Mouse (Mus musculus): ENCODE data around the gene Cyp2u1. TPM values are rescaled to one million over a fixed set of nuclear protein-coding genes. Genes with fewer than 3 reads are reported as not detected.
A peak's percentile ranks its signal among the peaks of the same experiment; 100 is the strongest.

Cyp2u1 gene
- polyA plus RNA-seq, 1 experiment = 13.8 TPM

DNA sequence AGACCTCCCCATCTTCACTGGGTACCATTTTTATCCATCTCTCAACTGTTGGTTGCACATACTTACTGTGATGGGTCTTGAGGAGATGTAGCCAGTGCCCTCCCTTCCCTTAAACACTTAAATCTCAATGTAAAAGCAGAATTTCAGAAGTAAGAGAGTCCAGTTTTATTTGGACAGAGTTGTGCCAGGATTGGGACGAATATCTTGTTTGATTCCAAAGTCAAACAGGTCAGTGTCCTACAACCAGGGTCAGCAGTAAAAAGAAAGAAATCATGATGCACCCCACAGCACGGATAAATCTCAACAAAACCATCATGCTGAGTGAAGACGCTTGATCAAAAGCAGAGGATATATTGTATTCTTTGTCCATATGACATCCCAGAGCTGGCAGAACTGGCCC is 4.8 kb upstream of the Cyp2u1 start:
- DNase-seq (ENCODE audit: extremely low spot score in 1 of 2, low spot score in 1 of 2) = no peak

DNA sequence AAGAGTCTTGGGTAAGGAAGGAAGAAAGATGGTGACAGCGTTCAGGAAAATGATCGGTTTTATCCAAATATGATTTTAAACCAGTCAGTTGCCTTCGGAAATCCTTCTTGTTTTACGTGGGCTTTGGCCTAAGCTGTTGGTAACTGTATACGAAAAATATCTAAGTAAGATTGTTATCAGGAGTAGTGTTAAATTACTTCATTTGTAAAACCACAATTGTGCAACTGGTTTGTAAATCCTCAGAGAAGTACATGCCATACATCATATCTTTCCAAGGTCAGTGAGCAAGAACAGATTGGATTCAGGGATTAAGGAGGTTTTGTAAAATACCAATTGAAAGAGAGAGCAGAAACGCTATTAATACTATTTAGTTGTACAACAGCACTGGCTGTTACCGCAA is 3.2 kb upstream of the Cyp2u1 start:
- DNase-seq (ENCODE audit: extremely low spot score in 1 of 2, low spot score in 1 of 2) = no peak

- DNase-seq (ENCODE audit: extremely low spot score in 1 of 2, low spot score in 1 of 2) = no peak
Observed at GRCm38 (mm10) chr3:131303320-131303714, 290 bp upstream of the Cyp2u1 start.

- peak in 1 of 2 experiments; percentile 65 for DNase-seq (ENCODE audit: extremely low spot score in 1 of 2, low spot score in 1 of 2)
Observed at GRCm38 (mm10) chr3:131299908-131300307, 3.1 kb downstream of the Cyp2u1 start.

GRCm38 (mm10) chr3:131299078-131299477 is 3.9 kb downstream of the Cyp2u1 start:
- no peak for DNase-seq (ENCODE audit: extremely low spot score in 1 of 2, low spot score in 1 of 2)

DNA sequence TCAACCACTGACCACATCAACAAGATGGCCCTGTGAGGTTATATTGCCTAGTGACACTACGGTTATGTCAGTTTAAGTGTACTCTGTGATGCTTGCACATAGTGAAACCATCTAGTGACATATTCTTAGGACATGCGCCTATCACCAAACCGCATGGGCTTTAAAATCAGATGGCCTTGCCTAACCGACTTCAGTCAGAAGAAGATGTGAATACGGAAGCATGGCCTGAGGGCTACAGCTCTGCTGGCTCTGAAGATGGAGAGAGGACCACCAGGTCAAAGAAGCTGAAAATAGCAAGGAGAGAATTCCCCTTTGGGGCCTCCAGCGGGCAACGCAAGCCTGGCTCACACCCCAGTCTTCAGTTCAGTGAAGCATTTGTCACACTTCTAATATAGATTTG is 6.1 kb downstream of the Cyp2u1 start:
- DNase-seq (ENCODE audit: extremely low spot score in 1 of 2, low spot score in 1 of 2) = no peak

DNA sequence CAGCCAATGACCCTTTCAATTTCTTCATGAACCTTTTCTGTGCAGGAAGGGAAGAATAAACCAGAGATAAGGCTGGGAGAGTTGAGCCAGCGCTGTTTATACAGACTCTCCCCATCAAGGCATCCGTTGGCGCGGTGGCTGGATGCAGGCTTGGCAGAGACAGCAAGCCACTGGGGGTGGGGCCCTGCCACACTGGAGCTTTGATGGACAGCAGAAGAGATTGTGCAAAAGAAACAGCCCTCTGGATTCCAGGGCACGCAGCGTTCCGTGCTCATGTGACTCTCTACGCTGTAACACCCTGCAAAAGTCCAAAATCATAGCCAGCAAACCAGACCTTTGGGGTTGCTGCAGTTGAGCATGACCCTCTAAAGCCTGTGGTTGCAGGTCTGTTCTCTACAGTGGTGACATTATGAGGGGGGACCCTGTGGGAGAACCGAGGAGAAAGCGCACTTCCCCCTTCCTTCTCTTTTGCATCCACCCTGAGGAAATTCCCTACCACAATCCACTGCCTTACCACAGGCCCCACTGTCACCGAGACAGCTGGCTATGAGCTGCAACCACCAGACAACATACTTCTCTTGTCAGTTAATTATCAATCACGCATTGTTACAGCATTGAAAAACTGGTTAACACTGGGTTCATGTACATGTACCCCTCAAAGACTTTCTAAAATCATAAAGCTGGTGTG is 7.4 kb downstream of the Cyp2u1 start:
- DNase-seq (ENCODE audit: extremely low spot score in 1 of 2, low spot score in 1 of 2) = no peak

GRCm38 (mm10) chr3:131294503-131294902 is 8.5 kb downstream of the Cyp2u1 start:
- no peak for DNase-seq (ENCODE audit: extremely low spot score in 1 of 2, low spot score in 1 of 2)

DNA sequence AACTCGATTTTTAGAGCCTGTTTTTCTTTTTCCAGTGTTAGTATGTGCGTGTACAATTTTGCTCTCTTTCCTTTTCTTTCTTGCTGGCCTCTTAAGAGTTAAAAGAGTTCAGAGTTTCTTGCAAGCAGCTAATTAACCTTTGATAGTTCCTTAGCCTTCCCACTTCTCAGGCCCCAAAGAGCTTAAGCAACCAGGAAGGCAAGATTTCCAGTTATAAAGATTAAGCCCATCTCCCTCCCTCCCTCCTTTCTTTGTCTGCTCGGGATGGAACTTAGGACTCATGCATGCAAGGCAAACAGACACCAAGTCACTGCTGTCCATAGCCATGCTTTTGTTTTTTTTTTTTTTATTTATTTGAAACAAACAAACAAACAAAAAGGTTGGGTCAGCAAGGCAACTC is 10.1 kb downstream of the Cyp2u1 start:
- no peak for DNase-seq (ENCODE audit: extremely low spot score in 1 of 2, low spot score in 1 of 2)

DNA sequence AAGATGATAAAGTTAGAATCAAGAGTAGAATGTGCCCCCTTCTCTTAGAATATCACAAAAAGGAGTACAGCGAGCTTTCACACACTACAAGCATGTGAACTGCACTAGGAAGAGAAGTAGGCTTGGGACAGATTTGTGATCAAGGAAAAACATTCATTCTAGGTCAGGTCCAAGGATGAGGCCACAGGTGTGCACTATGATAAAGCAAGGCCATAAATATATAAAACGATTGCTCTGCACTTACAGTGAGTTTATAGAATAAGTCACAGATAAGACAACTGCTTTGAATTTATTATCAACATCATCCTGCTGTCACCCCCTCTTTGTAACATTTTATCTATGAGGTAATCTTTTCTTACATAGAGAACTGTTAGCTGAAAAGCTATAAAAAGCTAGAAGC is 10.7 kb downstream of the Cyp2u1 start:
- no peak for DNase-seq (ENCODE audit: extremely low spot score in 1 of 2, low spot score in 1 of 2)

DNA sequence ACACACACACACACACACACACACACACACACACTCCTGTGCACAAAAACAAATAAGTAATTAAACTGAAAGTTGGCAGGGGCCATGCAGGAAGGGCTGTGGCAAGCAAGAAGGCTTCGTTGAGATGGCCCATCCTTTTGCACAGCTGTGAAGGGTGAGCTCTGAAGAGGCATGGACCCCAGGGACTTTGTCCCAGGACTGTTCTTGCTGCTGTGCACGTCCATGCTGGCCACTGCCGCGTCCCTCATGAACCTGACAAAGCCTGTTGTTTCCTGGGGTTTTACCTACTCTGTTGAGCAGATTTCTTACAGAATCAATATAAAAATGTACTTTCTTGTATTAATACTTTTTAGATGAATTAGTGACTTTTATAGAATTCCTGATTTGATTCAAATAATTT is 11.1 kb downstream of the Cyp2u1 start:
- DNase-seq (ENCODE audit: extremely low spot score in 1 of 2, low spot score in 1 of 2) = no peak

DNA sequence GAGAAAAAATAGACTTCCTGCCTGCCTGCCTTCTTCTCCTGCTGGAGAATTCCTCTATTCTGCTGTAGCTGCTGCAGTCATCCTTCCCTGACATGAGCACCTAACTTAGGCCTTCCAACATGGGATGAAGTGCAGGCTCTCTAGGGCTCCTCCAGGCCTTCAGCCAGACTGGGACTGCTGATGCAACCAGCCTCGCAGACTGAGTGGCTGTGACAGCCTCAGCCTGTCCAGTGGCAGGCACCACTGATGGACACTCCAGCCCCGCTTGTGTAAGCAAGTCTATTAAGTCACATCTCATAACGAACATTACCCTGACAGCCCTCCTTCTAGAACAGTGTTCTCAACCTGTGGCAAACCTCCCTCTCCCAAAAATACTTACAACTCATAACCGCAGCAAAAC is 28.9 kb downstream of the Cyp2u1 start:
- no peak for DNase-seq (ENCODE audit: extremely low spot score in 1 of 2, low spot score in 1 of 2)

- no peak for DNase-seq (ENCODE audit: extremely low spot score in 1 of 2, low spot score in 1 of 2)
Observed at GRCm38 (mm10) chr3:131272374-131273100, 30.5 kb downstream of the Cyp2u1 start.

DNA sequence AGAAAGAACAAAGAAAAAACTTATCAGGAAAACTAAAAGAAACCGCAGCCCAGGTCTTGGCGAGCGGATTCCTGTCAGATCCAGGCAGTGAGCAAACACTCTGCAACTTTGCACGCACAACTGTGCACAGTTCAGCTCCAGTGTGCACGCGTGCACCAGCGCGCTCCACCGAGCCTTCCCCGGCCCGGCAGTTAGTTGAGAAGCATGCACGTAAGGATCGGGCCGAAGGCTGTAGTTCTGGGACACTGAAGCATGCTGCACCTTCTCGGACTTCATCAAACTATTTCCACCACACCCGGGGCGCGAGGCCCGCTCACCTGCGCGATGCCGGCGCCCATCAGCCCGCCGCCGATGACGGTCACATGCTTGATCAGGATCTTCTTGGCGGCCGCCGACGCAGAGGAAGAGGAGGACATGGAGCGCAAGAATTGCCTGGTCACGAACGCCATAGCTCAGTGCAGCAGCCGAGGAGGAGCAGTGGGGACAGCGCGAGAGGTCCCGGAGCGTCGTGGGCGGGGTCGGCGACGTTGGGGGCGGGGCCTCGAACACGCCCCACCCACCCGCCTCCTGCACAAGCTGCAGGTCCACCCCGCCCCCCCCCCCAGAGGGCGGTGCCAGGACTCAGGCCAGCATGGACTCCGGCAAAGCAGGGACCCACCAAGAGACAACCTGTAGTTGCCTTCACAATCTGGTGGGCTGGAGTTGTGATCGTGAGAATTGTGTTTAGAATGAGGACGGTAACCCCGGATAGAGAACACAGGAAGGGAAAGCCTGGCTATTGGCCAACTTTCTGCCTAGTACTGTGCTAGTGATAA is 31.3 kb downstream of the Cyp2u1 start, which contains the start of gene Hadh:
Hadh (minus strand) TSS at position 543 of the 815 bp plus-strand sequence.
- DNase-seq (ENCODE audit: extremely low spot score in 1 of 2, low spot score in 1 of 2) = peak; percentile 36 to 70

- no peak for DNase-seq (ENCODE audit: extremely low spot score in 1 of 2, low spot score in 1 of 2)
Observed at GRCm38 (mm10) chr3:131271157-131271556, 31.9 kb downstream of the Cyp2u1 start.

DNA sequence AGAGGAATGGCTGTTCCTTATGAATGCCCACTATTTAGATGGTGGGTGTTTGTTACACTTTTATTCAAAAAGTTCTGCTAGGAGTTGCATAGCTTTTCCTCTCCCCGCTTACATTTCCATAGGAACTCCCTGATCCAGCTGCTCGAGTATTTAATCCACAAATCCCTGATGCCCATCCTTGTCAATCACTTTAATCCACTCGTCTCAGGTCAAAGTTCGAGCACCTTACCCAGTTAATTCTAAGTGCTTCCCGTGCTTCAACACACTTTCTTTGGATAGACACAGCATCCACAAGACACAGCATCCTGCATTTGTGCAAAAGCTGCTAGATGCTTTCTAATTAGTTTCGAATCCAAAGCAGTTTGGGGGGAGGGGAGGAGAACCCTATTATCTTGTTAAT is 32.6 kb downstream of the Cyp2u1 start:
- no peak for DNase-seq (ENCODE audit: extremely low spot score in 1 of 2, low spot score in 1 of 2)

DNA sequence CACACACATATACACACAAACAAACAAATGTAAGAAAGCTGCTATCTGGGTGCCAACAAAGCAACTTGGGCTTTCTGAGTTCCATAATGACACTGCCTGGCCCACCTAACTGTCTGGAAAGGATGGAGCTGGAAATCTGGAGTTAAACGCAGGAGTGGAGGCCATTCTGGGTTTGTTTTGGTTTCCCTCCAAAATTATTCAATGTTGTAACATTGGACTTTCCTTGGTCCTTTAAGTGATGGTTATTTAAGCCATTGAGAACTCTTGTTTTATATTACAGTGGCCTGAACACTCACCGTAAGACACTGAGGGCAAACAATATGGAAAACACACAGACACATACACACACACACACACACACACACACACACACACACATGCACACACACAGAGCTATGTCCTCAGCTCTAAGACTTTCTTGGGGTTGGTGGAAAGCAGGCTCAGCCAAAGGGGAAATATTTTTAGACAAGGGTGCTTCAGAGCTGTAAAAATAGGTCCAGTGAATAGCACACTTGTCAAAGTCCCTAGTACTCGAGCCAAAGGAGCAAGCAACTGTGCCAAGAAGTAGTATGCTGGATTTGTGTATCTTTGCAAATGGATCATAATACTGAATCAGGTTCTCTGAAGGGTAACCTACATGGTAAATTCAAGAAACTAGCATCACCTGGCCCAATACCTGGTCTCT is 36.5 kb downstream of the Cyp2u1 start:
- DNase-seq (ENCODE audit: extremely low spot score in 1 of 2, low spot score in 1 of 2) = no peak

DNA sequence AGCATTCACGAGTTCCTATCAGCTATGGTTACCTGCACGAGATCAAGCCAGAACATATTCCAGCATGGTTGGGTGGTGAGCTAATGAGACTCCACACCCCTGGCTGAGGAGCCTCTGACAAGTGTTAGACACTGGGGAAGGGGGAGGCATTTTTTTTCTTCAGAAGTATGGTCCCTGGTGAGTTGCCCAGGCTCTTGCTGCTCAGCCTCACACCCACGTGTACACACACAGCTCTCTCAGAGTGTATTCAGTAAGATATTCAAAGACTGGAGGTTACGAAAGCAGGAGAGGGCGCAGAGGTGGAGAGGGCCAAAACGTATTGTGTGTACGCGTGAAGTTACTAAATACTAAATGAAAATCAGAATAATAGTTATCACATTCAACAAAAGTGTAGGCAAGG is 37.5 kb downstream of the Cyp2u1 start:
- DNase-seq (ENCODE audit: extremely low spot score in 1 of 2, low spot score in 1 of 2) = peak in 1 of 2 experiments; percentile 10

DNA sequence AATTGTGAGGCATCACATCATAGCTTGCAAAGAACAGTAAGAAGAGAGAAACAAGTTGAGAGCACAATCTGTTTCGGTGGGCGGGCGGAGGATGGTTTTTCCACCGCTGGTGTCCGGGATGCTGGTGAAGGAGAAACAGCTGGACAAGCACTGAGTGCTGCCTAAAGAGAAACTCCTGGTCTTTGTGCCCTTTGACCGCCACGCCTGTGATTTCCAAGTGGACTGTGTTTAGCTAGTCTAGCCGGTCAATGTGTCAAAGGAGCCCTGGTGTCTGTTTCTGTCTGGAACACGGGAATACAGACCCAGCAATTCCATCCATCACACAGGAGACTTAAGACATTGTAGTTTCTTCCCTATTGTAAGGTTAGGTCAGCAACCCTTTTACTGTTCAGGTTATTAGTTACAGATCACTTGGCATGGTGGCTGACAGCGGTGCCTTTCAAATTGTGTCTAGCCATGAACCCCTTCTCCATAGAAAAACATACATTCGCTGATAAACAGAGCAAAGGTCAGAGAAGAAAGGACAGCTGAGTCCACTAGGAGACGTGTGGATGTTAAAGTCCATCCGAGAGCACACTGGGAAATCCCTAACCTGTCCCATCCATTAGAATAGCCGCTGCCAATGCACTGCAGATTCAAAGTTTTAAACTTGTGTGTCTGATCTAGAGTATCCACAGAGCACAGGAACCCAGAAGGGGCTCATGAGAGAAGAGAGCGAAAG is 39.1 kb downstream of the Cyp2u1 start:
- no peak for DNase-seq (ENCODE audit: extremely low spot score in 1 of 2, low spot score in 1 of 2)

DNA sequence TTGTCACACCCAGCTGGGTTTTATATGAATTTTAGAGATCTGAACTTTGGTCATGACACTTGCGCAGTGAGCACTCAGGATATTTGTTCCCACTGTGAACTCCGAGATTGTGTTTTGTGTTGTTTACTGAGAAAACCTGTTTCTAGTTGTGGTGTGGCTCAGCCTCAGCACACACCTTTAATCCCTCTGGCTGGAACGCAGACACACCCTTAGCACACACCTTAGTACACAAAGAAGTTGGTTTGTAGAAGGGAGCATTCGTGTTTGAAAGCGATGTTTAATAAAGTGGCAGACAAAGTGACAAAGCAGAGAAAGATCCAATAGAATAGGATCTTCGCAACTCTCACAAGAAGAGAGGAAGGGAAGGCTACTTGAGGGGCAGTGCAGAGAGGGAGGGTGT is 42.6 kb downstream of the Cyp2u1 start:
- no peak for DNase-seq (ENCODE audit: extremely low spot score in 1 of 2, low spot score in 1 of 2)
